Mouse (Mus musculus): ENCODE measurements at regions not wholly inside any gene's neighbourhood (a gene's known extent, or its start where the extent isn't known, plus 50 kb on each side); places are given as distances from the start of the nearest gene placed in this dataset.

- intact Hi-C loops (cut with DNase I): no loop called here
- no peak for DNase-seq
These were observed 155.7 kb upstream of the Igsf21 start for GRCm38 (mm10) chr4:140402319-140402718.

- intact Hi-C loops (cut with DNase I): no loop called here
- no peak for DNase-seq
These were observed 155.0 kb upstream of the Igsf21 start for GRCm38 (mm10) chr4:140401632-140402031.

DNA sequence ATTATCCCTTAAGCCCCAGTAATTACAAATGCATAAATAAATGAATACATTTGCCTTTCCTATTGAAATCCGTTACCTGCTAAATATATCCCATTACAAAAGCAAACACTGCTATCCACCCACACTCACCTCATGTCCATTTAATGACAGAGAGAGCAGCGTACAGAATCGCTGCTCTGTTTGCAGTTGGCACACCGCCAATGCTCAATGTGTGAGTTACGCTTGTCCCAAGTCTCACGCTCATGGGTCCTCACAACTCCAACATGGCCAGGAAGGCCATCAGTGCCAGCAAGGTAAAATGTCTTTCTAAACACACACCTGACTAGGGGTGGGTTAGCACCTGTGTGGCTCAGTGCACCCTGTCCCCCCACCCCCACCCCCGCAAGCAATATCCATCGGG is 150.0 kb upstream of the Igsf21 start:
- intact Hi-C loops (cut with DNase I): no loop called here
- no peak for DNase-seq

DNA sequence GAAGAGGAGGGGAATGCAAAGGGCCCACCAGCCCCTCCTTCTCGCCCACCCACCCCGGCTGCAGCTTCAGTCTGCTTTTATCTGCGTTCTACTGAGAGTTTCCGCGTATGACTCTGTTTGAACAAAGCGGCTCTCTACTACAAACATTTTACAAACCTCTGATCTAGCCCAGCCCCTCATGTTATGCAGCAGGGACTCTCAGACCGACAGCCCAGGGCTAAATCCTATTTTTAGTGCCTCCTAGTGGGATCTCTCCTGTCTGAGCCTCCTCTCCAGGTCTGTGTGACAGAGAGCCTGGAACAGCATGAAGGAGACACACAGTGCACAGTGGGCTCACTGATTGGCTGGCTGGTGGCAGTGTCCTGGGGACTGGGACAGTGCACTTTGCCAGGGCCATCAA is 145.7 kb upstream of the Igsf21 start:
- intact Hi-C loops (cut with DNase I): no loop called here
- no peak for DNase-seq

GRCm38 (mm10) chr4:140390684-140391234 is 144.2 kb upstream of the Igsf21 start:
- intact Hi-C loops (cut with DNase I): no loop called here
- DNase-seq: no peak

DNA sequence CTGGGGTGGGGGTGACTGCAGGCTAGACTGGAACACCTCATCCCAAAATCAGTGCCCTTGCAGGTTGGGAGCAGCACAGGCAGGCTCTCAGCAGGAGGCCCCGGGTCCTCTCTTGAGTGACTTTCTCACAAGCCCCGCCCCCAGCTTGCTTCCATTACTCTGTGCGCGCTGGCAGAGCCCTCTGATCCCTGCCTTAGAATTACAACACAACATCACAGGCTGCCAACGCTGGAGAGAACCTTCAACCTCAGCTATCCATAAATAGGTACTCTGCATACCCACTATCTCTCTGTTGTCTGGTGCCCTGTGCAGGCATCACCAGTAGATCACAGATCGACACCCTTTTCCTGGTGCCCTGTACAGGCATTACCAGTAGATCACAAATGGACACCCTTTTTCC is 139.1 kb upstream of the Igsf21 start:
- intact Hi-C loops (cut with DNase I): no loop called here

GRCm38 (mm10) chr4:140385226-140385625 is 138.6 kb upstream of the Igsf21 start:
- DNase-seq: no peak
- intact Hi-C loops (cut with DNase I): no loop called here

More for the DNA sequence above, 139.1 kb upstream of the Igsf21 start:
- DNase-seq: no peak

DNA sequence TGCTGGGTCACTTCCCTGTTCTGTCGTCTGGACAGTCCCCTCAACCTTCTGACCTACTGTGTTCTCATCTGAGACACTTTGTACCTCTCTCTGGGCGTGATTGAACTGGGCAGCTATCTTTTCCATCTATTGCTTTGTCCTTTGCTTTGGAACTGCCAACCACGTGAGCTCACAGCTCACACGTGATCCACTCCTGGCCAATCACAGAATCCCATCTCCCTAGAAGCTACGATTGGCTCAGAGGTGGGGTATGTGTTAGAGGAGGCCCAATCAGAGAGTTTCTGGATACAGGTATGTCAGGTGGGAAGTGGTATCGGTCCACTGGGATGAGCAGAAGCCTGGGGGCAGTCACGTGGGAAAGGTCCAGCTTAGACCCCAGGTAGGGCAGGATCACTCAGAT is 137.0 kb upstream of the Igsf21 start:
- intact Hi-C loops (cut with DNase I): no loop called here
- DNase-seq: no peak

- intact Hi-C loops (cut with DNase I): no loop called here
- DNase-seq: no peak
These were observed 134.1 kb upstream of the Igsf21 start for GRCm38 (mm10) chr4:140380733-140381132.

GRCm38 (mm10) chr4:140377941-140378340 is 131.4 kb upstream of the Igsf21 start:
- DNase-seq: no peak
- intact Hi-C loops (cut with DNase I): no loop called here

- DNase-seq: no peak
- intact Hi-C loops (cut with DNase I): no loop called here
These were observed 126.2 kb upstream of the Igsf21 start for GRCm38 (mm10) chr4:140372586-140373325.

GRCm38 (mm10) chr4:140371426-140372213 is 125.0 kb upstream of the Igsf21 start:
- DNase-seq: no peak
- intact Hi-C loops (cut with DNase I): no loop called here

GRCm38 (mm10) chr4:140366975-140367680 is 120.5 kb upstream of the Igsf21 start:
- no peak for DNase-seq
- intact Hi-C loops (cut with DNase I): loop anchor here (5.0 kb wide), 1 partner anchor 1910 kb away; no protein-coding TSS in a partner anchor

DNA sequence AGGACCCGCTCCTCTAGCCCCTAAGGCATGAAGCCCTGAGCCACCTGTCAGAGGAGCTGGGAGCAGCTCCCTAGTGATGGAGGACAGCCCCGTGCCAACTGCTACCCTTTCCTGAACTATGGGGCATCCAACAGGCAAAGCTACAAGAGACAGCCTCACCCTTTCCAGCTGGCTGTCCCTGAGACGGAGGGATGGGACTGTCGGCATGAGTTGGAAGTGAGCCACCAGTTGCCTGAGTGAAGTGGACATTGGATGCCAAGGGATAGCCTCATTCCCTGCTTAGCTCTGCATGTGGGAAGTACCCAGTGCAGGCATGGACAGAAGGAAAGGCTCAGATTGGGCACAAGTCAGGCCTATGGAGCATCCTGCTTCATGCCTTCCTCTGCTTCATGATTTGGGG is 112.3 kb upstream of the Igsf21 start:
- intact Hi-C loops (cut with DNase I): no loop called here
- no peak for DNase-seq

DNA sequence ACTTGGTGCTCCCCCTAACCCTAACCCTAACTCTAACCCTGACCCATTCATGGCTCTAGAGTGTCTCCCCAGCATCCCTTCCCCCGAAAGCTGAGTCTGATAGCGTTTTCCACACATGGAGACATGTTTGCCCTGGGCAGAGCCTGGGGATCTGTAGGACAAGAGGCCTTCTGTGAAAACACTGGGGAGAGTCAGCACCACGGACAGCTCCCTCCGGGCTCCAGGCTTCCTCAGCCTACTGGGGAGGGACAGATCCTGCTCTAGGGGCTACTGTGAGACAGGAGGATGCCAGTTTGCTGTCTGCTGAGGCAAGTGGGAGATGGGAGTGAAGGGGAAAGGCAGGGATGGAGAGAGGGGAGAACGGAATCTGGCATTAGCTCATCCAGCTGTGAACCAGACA is 111.5 kb upstream of the Igsf21 start:
- intact Hi-C loops (cut with DNase I): no loop called here
- peak; percentile 25 to 51 for DNase-seq

DNA sequence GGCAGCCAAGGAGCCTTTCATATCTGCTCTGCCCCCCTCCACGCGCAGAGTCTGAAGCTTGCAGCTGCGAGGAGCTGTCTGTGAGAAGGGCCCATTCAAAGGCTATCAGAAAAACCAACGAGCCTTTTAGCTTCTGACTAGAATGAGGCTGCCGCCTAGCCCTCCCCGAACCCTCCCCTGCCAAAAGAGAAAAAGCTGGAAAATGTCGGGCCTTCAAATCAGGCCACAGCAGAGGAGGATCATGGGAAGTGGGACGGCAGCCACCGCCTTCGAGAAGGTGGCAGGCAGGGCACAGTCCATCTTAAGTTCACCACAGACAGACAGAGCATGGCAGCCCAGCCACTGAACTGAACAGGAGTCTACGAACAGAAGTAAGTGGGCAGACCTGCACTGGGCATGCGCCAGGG is 108.6 kb upstream of the Igsf21 start:
- intact Hi-C loops (cut with DNase I): no loop called here
- DNase-seq: no peak

- no peak for DNase-seq
- intact Hi-C loops (cut with DNase I): no loop called here
These were observed 102.2 kb upstream of the Igsf21 start for GRCm38 (mm10) chr4:140348802-140349201.

DNA sequence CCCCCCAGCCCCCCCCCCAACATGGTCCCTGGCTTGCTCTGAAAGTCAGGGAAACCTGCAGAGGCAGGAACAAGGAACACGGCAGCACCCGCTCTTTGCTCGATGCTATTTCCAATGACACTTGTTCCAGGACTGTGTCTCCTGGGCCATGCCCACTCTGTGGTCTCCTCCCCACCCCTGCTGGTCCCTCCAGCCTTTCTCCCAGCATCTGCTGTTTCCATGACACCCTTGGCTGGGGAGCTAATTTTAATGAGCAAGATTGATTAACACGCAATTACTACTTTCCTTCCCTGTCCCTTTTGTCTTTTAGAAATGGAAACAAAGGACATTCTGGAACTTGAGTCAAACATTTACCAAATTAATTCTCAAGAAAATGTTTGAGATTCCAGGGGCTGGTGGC is 83.6 kb upstream of the Igsf21 start:
- no peak for DNase-seq
- intact Hi-C loops (cut with DNase I): loop anchor here (1.0 kb wide), 1 partner anchor 43 kb away; no protein-coding TSS in a partner anchor

DNA sequence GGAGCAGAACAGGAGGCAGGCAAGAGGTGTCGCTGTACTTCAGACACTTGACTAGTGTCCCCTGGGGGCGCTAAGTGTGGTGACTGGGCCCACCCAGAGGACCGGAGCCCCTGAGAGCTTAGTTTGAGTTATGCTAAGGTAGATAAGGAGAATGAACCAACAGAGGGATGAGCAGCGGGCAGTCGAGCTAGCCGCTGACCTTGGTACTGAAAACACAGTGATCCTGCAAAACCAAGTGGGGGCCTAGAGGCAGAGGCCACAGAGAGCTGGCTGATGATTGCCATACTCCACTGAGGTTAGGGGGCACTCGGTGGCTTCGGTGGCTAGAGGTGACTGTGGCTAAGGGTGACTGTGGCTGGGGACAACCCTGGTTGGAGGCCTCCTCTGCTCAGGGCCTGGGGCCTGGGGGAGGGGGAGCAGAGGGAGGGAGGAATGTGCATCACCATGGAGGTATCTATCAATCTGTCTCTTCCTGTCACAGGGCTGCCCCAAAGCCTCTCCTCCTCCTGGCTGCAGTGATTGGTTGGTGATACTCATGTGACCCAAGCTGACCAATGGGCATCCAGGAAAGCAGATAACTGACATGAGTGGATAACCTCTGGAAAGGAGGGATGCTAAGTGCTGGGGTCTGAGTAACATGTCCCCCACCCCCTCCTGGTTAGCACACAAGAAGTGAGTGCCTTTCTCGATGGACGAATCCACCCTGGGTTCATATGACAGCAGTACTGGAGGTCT is 80.3 kb upstream of the Igsf21 start:
- no peak for DNase-seq
- intact Hi-C loops (cut with DNase I): no loop called here

DNA sequence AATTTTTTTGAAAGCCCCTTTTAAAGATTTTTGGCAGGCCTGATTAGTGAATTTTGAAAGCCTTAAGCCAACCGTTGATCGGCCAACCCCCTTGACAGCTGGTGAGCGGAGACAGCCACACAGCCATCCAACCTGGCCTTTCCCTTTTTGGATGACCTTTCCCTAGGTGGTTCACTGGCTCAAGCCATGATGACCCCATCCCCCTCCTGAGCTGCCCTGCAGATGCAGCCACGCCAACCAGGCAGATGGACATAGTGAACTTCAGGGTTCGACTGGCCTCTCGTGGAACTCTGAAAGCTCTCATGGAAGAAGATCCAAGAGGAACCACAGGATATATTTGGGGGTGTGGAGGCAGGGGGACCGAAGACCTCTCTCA is 79.1 kb upstream of the Igsf21 start:
- intact Hi-C loops (cut with DNase I): no loop called here
- DNase-seq: no peak
